Mouse (Mus musculus) 416B (cell line): ENCODE data around the gene Smg6.
A peak's percentile ranks its signal among the peaks of the same experiment; 100 is the strongest.

ENCODE experiments used
- DNase-seq: peaks from one replicate; pipeline ENCODE4 v3.0.0; 2011; ENCODE audit warnings: low read depth

Smg6 gene

DNA sequence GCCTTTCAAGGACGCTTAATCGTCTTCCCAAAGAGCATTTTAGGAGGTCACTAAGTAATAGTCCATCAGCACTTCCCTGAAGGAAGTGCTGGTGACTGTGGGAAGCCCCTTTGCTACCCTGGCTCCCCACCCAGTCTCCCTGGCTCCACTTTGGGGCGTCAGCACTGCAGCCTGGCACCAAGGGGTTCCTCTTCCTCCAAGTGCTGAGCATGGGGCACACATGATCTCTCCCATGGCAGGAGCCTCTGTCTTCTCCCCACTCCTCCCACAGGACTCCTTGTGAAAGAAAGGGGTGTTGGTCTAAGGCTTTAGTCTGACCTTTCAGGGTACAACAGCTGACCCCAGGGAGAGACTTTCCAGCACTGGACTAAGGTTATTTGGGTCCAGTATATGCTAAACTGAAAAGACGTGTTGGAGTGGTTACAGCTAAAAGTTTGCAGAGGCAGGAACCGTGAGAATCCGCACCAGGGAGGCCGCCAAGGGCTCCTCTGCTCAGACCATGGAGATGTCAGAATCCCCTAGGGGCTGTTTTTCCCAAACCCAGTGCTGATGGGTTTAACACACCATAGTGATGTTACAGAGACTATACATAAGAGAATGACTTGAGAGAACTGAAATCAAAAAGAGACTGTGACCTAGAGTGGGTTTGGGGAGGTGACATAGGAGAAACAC, 122.2 kb downstream of the Smg6 start:
- DNase-seq, result no peak

DNA sequence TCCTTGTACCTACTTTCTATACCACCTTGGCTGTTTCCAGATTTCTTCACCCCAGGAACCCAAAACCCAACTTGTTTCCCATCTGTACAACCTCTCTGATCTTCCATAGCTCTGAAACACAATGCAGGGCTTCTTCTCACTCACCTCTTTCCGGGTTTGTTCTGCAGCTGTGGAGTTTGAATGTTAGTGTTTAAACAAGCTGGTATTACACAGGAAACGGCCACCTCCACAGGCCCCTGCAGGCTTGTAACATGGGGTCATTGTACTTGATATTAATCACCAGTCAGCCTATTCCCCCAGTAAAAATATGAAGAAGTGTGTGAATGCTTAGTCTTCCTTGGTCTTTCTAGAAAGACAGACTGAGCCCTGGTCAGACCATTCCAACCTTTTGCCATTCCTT, 123.5 kb downstream of the Smg6 start:
- DNase-seq, result no peak

DNA sequence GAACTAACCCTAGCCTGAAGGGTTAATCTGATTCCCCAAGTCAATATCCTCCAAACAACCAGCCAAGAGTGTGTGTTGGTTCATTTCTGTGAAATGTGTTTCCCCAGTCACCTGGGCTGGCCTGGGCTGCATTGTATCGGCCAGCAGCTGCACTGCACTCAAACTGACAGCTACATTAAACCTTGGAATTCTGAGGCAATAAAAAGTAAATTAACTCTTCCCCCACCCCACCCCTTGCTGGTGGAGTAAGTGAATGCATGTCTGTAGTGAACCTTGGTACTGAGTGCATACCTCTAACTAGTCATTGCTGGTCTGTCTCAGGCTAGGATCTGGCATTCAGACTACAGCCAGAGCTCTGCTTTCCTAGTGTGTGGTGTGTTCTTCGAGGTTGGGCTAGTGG, 124.2 kb downstream of the Smg6 start:
- no peak for DNase-seq

DNA sequence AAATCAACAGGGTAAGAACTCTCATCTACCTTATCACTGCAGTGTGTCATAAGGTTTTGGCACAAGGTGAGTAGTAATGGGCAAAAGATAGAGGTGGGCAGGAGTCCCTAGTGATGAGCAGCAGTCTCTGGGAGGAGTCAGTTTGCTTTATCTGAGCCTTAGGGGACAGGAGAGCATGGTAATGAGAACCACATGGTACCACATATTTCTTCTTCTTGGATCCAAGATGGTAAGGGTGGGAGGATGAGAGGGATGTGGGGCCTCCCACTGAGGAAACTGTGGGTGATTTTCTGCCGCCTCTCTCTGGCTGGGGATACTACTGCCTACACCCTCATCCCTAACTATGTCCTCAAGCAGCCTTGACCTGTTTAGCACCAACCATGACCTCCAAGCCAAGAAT, 125.6 kb downstream of the Smg6 start:
- DNase-seq, result no peak

DNA sequence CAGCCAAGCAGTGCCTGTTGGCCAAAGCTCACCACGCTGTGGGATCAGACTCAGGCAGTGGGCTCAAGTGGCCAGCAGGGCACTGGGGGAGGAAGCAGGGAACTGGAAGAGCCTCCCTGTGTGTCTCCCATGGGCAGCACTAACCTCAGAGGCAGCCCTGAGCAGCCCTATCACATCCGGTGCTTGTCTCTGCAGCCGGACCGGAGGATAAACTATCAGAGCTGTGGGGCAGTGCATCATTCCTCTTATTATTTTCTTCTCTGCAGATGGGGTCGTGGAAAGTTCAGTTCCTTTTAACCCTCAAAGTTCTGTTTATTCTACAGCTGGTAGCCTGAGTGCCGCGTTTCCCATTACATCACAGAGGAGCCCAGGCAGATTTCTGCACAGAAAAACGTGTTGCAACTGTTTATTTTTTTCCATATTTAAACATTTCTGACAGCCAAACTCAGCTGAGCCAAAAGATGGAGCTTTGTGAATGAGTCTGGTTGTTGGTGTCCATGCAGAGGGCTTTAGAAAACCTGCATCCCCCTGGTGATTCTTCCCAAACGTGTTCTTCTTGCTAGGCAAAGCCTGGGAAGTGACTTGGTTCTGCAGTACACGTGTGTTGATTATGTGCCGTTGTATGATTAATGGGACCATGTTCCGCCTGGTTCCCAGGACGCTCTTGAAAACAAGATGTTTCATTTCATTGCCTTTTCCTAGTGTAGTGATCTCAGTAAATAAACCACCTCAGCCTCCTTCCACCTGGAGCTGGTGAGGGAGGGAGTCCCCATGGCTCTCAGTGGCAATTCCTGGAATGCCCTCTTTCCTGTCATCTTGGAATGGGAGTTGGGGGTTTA, 126.3 kb downstream of the Smg6 start:
- DNase-seq, result no peak

DNA sequence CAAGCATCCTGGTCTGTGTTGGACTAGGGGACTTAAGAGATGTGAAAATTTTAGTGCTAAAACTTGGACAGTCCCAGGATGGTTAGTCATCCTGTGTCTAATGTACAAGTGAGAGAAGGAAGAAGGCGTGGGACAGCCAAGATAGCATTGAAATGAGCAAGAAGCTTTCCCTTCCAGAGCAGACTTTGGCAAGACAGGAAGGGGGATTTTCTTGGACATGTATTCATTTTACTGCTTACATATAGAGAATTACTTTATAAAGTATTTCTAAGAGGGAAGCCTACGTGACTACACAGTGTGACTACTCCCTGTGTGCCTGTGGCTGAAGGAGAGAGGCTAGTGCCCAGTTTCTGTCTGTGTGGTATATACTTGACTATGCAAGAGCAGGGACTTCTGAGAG, 127.4 kb downstream of the Smg6 start:
- no peak for DNase-seq

DNA sequence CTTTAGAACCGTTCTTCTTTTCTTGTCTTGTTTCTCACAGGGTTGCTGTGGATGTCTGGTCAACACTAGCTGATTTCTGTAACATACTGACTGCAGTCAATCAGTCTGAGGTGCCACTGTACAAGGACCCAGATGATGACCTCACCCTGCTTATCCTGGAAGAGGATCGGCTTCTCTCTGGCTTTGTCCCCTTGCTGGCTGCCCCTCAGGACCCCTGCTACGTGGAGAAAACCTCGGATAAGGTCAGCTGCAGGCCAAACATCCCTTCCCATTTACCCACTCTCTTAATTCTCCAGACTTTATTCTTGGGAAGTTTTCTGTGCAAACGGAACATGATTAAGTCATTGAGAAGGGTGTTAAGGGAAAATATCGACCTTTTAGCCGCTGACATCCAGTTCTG, 128.1 kb downstream of the Smg6 start:
- no peak for DNase-seq

DNA sequence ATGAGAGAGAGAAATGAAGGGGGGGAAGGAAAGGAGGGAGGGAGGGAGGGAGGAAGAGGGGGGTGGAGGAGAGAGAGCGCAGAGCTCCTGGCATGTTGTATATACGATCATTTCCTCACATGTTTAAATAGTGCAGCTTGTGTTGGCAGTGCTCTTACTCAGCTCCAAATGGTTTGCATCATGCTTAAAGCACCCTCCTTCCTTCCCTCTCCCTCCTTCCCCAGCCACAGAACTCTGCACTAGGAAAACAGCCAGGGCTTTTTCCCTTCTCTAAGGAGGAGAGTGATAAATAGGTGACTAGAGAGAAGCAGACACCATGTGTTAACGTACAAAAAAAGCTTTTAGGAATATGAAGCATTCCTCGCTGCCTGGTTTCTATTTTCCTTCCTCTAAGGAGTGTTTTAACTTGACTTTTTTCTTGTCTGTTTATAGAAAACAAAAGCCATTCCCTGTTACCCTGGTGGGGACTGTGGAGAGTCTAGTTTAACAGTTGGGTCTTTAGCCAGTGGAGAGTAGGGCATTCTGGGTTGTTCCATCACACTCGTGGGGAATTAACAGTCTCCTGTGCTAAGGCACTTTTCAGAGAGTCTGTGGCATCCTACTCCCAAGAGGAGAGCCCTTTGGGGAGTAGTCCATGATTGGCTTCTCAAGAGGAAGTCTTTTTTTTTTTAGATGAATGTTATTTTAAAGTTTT, 128.7 kb downstream of the Smg6 start:
- no peak for DNase-seq

DNA sequence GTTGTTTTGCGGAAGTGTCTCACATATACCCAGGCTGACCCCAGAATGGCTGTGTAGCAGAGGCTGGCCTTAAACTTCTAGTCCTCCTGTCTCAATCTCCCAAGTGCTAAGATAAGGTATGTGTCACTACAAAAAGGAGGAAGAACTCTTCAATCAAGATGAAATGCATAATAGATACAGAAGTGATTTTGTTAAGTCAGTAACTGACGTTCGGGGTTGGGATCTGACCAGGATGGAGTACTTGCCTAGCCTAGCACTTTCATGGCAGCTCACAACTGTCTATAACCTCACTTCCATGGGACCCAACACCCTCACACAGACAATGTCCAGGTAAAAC, 129.2 kb downstream of the Smg6 start:
- DNase-seq, result no peak

DNA sequence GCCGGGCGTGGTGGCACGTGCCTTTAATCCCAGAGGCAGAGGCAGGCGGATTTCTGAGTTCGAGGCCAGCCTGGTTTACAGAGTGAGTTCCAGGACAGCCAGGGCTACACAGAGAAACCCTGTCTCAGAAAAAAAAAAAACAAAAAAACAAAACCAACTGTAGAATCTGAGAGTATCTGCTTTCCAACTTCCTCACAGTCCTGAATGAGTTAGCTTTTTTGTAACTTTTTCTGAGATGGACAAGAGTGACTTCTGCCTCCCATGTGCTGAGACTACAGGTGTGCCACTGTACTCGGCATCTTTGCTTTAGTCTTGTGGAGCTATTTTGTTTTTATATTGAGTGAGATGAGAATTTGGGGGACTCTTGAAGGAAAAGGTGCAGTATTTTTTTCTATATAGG, 137.0 kb downstream of the Smg6 start:
- DNase-seq, result no peak

DNA sequence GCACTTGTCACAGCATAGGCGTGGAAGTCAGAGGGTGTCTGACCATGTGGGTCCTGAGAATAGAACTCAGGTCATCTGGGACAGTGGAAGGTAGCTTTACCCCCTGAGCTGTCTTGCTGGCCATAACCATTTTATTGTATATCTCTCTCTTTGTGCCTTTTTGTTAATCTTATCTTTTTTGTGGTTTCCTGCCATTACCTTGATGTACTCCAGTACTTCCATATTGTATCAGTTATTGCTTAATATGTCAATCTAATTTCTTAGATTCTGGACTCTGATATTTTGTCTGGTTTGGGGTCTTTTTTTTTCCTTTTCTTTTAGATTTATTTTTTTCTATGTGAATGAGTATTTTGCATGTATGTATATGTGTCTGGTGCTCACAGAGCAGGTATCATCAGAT, 138.6 kb downstream of the Smg6 start:
- DNase-seq, result no peak

DNA sequence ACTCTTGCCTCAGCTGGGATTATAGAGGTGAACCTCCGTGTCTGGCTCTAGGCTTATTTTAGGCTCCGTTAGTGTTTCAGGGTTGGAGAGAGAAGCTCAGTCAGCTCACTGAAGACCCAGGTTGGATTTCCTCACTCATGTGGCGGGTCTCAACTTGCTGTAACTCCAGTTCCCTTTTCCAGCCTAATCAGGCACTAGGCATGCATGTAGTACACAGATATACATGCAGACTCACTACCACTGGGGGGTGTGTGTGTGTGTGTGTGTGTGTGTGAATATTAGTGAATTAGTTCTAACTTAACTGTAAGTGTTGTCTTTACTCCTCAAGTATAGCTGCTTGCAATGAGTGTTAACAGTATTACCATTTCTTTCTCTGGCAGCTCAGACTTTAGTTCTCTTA, 145.7 kb downstream of the Smg6 start:
- peak; percentile 45 for DNase-seq

DNA sequence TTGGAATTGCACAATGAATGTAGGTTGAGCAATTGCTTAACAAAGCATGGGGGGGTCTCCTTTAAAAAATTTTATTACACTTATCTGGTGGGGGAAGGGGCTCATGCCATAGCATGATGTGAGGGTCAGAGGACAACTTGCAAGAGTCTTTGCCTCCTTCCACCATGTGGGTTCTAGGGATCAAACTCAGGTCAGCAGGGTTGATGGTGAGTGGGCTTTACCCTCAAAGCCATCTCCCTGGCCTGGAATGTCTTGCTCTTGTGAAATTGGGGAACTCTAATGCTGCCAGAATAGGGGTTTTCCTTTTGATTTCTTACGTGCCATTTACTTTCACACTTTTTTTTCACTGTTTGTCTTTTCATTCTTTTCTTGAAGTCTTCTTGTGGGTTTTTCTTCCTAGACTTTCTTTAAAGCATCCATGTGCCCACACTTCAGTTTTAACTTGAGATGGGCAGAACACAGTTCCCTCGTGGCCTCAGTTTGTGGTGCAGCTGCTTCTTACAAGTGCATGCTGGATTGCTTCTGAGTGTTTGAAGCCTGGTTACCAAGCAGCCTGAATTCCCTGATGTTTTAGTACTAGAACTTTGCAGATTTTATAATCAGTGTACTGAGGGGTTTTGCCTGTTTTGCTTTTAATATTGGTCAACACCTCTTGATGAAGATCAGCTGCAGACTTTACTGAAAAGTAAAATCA, 147.5 kb downstream of the Smg6 start:
- no peak for DNase-seq

DNA sequence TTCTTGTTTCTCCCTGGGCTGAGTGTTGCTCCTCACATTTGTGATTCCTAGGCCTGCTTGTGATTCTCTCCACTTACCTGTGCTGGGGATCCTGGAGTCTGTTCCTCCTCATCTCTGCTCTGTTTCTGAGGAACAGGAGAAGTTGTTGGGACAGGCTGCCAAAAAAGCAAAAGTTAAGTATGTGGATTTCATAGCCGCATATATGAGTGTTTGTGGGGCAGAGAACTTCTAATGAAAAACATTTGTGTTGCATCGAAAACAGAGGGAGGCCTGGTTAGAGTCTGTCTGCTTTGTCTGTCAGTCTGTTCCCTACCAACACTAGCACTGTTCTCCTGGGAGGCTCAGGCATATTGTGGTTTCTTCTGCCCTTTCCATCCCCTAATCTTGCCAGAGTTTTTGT, 148.1 kb downstream of the Smg6 start:
- no peak for DNase-seq

DNA sequence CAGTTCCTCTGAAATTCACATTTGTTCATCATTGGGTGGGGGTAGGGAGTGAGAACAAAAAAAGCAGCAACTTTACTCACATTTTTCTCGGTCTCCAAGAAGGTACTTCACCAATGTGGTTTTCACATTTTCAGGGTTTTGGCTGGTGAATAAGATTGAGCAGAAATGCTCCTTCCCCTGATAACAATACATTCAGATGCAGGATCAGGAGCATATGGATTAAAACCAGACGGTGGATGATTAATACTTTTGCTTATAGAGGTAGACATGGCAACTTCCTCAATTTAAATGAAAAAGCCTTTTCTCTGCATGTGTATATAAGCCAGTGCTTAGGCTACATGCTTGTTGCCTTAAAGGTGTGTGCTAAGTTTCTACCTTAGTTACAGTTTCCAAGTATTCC, 148.9 kb downstream of the Smg6 start:
- no peak for DNase-seq

DNA sequence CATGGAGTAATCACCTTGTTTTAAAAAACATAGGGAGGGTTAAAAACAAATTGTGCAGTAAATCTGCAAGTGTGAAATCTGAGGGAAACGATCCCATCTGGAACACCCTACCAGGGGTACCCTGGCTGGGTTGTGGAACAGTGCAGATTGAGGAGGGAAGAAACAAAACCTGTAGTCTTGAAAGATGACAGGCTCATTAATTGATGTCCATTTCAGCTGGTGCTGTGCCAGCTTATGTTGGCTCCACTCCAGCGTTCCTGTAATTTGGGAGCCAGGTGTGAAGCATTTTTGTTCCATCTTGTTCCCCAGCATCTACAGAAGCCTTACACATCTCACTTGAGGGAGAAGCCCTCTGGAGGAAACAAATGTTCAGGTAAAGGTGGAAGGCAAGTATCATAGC, 153.0 kb downstream of the Smg6 start:
- no peak for DNase-seq

DNA sequence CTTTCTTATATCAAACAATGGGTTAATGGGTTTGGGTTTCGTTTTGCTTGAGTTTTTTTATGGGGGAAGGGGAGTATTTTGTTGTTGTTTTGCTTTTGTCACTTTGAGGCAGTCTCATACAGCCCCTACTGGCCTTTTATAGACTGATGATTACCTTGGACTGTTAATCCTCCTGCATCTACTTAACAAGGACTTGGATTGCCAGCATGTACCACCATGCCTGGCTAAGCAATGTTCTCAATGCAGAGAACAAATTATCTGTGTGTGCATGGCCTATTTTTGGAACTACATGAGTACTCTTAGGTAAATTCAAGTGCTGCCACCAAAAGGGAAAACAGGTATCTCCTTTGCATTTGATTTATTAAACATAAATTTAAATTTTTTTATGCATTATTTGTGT, 157.4 kb downstream of the Smg6 start:
- no peak for DNase-seq

DNA sequence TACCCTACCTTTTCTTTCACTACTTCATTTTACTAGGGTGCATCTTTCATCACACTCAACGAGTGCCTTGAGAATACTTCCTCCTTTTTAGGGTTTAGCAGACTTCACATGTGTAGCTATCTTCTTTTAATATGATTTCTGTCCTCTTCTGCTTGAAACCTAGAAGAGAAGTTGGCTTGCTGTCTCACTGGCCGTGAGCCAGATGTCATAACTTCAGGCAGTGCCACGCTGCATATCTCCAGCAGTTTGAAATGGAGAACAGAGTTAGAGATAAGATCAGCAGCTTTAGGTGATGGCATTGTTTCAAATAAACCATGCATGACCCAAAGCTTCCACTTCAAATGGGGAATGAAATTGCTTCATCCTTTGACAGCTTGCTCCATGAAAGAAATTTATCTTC, 166.5 kb downstream of the Smg6 start:
- peak; percentile 95 for DNase-seq

DNA sequence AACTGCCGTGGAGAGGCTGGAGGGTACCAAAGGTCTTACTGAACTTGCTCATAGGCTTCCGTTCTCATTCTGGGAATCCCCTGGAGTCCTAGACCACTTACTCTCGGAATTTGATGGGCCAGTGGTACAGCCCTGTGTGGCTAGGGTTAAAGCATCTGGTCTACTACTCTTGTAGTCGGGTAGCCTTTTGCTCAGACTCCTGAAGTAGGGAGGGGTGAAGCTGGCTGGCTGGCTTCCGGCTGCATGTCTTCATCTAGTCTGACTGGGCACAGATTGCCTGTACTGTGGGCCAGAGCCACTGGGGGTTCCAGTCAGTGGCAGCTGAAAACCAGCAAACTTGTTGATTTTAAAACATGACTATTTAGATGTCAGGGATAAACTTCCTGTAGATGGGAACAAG, 167.0 kb downstream of the Smg6 start:
- DNase-seq, result no peak

DNA sequence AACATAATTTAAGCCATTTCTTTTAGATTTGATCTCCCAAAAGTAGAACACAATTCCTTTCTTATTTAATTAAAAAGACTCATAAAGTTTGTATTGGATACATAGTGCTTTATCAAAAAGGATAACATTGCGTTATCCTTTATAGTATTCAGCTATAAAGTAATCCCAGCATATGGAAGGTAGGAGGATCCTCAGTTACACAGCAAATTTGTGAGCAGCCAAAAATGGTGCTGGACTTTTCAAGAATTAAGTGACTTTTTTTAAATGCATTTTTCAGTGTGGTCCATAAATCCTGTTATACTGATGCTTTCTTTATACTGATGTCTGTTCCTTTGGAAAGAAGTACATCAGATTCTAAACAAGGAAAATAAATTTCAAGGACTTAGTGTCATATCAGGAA, 169.1 kb downstream of the Smg6 start:
- DNase-seq, result no peak

DNA sequence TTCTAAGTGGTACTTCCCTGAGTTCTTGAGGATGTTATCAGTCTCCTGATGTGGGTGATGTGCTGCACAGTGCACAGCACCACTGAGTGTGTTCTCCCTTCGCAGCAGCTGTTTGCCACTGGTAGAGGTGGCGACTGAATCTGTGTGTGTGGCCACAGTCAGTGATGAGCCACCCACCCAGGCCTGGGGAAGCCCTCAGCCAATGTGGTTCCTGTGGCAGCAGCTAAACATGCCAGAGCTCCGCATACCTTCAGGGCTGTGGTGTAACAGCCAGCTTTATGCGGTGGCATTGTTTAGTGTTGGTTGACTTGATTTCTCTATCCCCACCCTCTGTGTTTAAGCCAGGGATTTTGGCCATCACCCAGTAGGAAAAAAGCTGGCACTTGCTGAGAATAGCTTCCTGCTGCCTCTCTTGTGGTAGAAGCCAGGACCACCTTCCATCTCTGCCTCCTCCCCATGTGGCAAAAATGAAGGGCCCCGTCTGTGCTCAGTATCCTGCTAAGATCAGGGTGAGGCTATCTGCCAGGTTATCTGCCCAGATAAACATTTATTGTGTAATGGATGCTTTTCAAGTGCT, 177.2 kb downstream of the Smg6 start:
- peak; percentile 24 for DNase-seq

DNA sequence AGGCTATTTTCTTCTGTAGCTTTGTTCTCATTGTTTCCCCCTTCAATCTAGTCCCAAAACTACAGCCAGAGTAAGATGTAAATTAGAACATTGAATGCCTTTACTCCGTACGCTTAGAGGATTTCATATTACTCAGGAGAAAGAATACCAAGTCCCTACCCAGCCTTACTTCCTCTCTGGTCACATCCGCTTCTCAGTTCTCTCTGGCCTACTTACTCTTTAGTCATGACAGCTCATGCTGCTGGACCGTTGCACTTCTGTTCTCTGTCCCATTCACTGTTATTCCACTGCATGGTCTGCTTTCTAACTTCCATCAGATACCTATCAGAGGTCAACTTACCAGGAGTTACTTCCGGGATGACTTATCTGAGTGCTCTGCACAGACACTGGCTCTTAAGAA, 181.0 kb downstream of the Smg6 start:
- DNase-seq, result peak; percentile 68
